Mouse (Mus musculus) kidney, postnatal 0 days (tissue): ENCODE data around the gene Csmd2. TPM values are rescaled to one million over a fixed set of nuclear protein-coding genes. Genes with fewer than 3 reads are reported as not detected.

Source experiments
- ATAC-seq: fragments of 200-750 bp; cut with Nextera tagmentation; replicated peaks from 2 replicates; pipeline ENCODE4 v1.8.0; 2017; ENCODE audit warnings: low read depth, moderate number of reproducible peaks, moderate TSS enrichment, moderate library complexity; ENCODE audit not compliant: low FRiP score
- DNase-seq: peaks from one replicate; pipeline ENCODE4 v3.0.0-alpha.2; 2016; ENCODE audit warnings: low spot score
- H3K27ac ChIP-seq: fragments of 300-500 bp; sonication (generic); 2 replicates; pipeline ENCODE4 v1.5.1; 2014; ENCODE audit warnings: mild to moderate bottlenecking
- H3K27me3 ChIP-seq: fragments of 300-500 bp; sonication (generic); 2 replicates; pipeline ENCODE4 v1.6.1; 2014; ENCODE audit warnings: low read length, mixed read lengths; ENCODE audit not compliant: insufficient read depth
- H3K36me3 ChIP-seq: fragments of 300-500 bp; sonication (generic); 2 replicates; pipeline ENCODE4 v1.6.1; 2014; ENCODE audit warnings: low read length, mixed read lengths; ENCODE audit not compliant: insufficient read depth
- H3K4me1 ChIP-seq: fragments of 300-500 bp; sonication (generic); replicated peaks from 2 replicates; pipeline ENCODE4 v1.6.1; 2014; ENCODE audit warnings: antibody characterized with exemption, low read length, mixed read lengths; ENCODE audit not compliant: insufficient read depth
- H3K4me2 ChIP-seq: fragments of 300-500 bp; sonication (generic); 2 replicates; pipeline ENCODE4 v1.6.1; 2014; ENCODE audit warnings: mild to moderate bottlenecking, low read length, moderate library complexity, mixed read lengths
- H3K4me3 ChIP-seq: fragments of 300-500 bp; sonication (generic); replicated peaks from 2 replicates; pipeline ENCODE4 v1.5.1; 2014; ENCODE audit warnings: low read depth, low read length
- H3K9ac ChIP-seq: fragments of 300-500 bp; sonication (generic); 2 replicates; pipeline ENCODE4 v1.6.1; 2014; ENCODE audit warnings: low read depth, low read length
- H3K9me3 ChIP-seq: fragments of 300-500 bp; sonication (generic); replicated peaks from 2 replicates; pipeline ENCODE4 v1.6.1; 2016; ENCODE audit warnings: low read length, inconsistent platforms, mixed read lengths
- CTCF ChIP-seq: IDR thresholded peaks from 2 replicates; pipeline ENCODE4 v1.5.1; 2016; ENCODE audit warnings: antibody characterized with exemption, low read depth, mild to moderate bottlenecking, moderate library complexity
- WGBS: fragments of 180-500 bp; shearing (Covaris S2); extraction: QIAGEN DNeasy Blood & Tissue Kit; methylation state at CpG from one replicate; pipeline ENCODE4 v1.1.7; 2014; 5-methylcytosine and 5-hydroxymethylcytosine counted together
- polyA plus RNA-seq: library from polyadenylated mRNA; unstranded; fragments of >200 nt; fragmentation: Nextera tagmentation; extraction: Ambion mirVana; gene quantifications from 2 replicates; pipeline ENCODE4 v1.2.1, GENCODE M21; 2015

Csmd2 gene
- polyA plus RNA-seq, 1 experiment from 2014 or later: 0.05 TPM

- no peaks in the 10 kb centered on the region for H3K36me3 ChIP-seq
- H3K9me3 ChIP-seq: no peaks in the 10 kb centered on the region
- no peak for TF ChIP-seq CTCF
- no peak overlapping the region for H3K27ac ChIP-seq
- DNase-seq (no peak), ATAC-seq (no peak)
- H3K4me2 ChIP-seq: no peak overlapping the region
- H3K4me1 ChIP-seq: no peaks in the 10 kb centered on the region
- no peak overlapping the region for H3K9ac ChIP-seq
- no peaks in the 10 kb centered on the region for H3K27me3 ChIP-seq
- WGBS: 85% methylated on average over 9 of the region's 9 CpGs
- no peak overlapping the region for H3K4me3 ChIP-seq
Measured at GRCm38 (mm10) chr4:128171233-128171632, 183.6 kb downstream of the Csmd2 start.

- Histone ChIP-seq H3K27me3 (no peaks in the 10 kb centered on the region), H3K4me3 (no peak overlapping the region), H3K36me3 (no peaks in the 10 kb centered on the region), H3K4me2 (no peak overlapping the region), H3K9me3 (no peaks in the 10 kb centered on the region), H3K9ac (no peak overlapping the region), H3K27ac (no peak overlapping the region), H3K4me1 (no peaks in the 10 kb centered on the region)
- WGBS: 94% methylated on average over 1 of the region's 1 CpGs
- TF ChIP-seq CTCF: no peak
- DNase-seq (no peak), ATAC-seq (no peak)
Measured at GRCm38 (mm10) chr4:128171701-128172100, 184.0 kb downstream of the Csmd2 start.

DNA sequence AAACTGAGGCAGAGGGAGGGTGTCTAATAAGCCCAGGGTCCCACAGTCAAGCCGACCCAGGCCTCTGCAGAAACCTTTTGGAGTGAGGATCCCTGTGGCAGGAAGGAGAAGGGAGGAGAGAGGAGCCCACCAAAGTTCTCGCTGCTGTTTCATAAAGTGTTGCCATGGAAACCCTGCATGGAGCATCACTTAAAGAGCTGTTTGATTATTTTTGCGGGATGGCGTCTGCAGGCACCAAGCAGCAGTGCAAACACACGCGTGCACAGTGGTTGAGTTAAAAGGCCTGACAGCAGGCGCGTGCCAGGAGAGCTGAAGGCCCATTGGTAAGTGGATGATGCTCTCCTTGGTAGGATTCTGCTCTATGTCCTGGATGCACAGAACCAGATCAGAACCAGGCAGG, 191.3 kb downstream of the Csmd2 start:
- ATAC-seq: no peak
- no peak for DNase-seq
- no peak overlapping the region for H3K4me2 ChIP-seq
- 87% methylated on average over 8 of the region's 8 CpGs for WGBS
- no peak overlapping the region for H3K9ac ChIP-seq
- H3K4me1 ChIP-seq: no peaks in the 10 kb centered on the region
- no peaks in the 10 kb centered on the region for H3K27me3 ChIP-seq
- no peak for TF ChIP-seq CTCF
- H3K27ac ChIP-seq: no peak overlapping the region
- H3K36me3 ChIP-seq: no peaks in the 10 kb centered on the region
- no peak overlapping the region for H3K4me3 ChIP-seq
- H3K9me3 ChIP-seq: no peaks in the 10 kb centered on the region

DNA sequence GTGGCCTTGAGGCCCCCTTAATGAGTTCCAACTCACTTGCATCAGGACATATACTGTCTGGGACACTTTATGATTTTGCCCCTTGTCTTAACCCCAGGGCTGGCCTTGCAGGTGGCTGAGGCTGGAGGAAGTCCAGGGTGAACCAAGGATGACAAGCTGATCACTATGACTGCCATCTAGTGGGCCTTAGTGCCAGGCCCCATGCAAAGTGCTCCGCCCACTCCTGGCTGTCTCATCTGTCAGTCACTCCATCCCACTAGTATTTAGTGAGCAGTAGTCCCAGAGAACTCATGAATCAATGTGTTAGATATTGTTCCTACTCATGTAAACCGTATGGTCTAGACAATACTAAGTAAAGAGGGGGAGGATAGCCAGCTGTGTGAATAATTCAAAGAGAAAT, 191.9 kb downstream of the Csmd2 start:
- no peaks in the 10 kb centered on the region for H3K27me3 ChIP-seq
- no peaks in the 10 kb centered on the region for H3K9me3 ChIP-seq
- ATAC-seq: no peak
- no peaks in the 10 kb centered on the region for H3K36me3 ChIP-seq
- H3K4me2 ChIP-seq: no peak overlapping the region
- DNase-seq: no peak
- WGBS: 70% methylated on average over 2 of the region's 2 CpGs
- no peak overlapping the region for H3K9ac ChIP-seq
- H3K4me3 ChIP-seq: no peak overlapping the region
- H3K27ac ChIP-seq: no peak overlapping the region
- H3K4me1 ChIP-seq: no peaks in the 10 kb centered on the region
- peak; percentile 26; the same call in 1 of the 2 replicates for TF ChIP-seq CTCF

DNA sequence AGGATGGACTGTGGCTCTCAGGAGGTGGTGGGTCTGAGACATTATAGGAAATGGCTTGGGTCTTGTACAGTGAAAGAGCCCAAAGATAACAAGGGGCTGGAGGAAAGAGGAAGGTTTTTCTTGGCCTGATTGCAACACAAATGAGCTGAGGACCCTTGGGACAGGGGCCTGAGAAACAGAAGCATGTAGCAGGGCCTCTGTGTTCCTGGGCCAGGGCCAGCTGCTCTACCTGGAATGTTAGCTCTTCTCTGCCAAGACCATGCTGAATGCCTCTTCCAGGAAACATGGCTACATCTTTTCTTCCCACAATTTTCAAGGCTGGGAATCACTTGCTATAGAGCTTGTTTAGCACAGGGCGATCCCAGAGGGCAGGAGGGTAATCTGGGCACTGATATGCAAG, 197.1 kb downstream of the Csmd2 start:
- DNase-seq: no peak
- WGBS: 83% methylated on average over 1 of the region's 1 CpGs

DNA sequence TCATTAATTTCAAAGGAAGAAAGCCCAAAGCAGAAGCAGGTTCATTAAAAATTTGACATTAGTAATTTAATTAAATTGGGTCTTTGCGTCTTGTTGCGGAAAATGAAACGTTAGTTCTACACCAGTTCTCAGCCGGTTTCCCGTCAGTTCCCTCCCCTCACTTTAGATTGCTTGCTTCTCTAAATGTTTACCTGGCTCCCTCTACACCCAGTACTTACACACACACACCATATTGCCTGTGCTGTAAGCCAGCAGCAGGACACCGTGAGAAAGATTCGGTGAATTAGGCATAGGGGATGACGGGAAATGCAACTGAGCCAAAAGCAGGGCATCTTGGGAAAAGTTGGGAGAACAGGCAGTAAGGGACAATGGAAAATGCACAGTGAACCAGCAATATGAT, 206.8 kb downstream of the Csmd2 start:
- no peaks in the 10 kb centered on the region for H3K4me1 ChIP-seq
- ATAC-seq (no peak), DNase-seq (no peak)
- no peak overlapping the region for H3K4me2 ChIP-seq
- H3K27me3 ChIP-seq: no peaks in the 10 kb centered on the region
- TF ChIP-seq CTCF: no peak
- no peak overlapping the region for H3K27ac ChIP-seq
- WGBS: 62% methylated on average over 8 of the region's 8 CpGs
- no peak overlapping the region for H3K4me3 ChIP-seq
- H3K9ac ChIP-seq: no peak overlapping the region
- H3K36me3 ChIP-seq: no peaks in the 10 kb centered on the region
- no peaks in the 10 kb centered on the region for H3K9me3 ChIP-seq

More for the DNA sequence above, 197.1 kb downstream of the Csmd2 start:
- ATAC-seq: no peak
- Histone ChIP-seq H3K9ac (no peak overlapping the region), H3K9me3 (no peaks in the 10 kb centered on the region), H3K27ac (no peak overlapping the region), H3K27me3 (no peaks in the 10 kb centered on the region), H3K36me3 (no peaks in the 10 kb centered on the region), H3K4me2 (no peak overlapping the region), H3K4me3 (no peak overlapping the region), H3K4me1 (no peaks in the 10 kb centered on the region)
- no peak for TF ChIP-seq CTCF

- 65% methylated on average over 13 of the region's 13 CpGs for WGBS
- no peak overlapping the region for H3K27ac ChIP-seq
- TF ChIP-seq CTCF: no peak
- H3K4me3 ChIP-seq: no peak overlapping the region
- no peak for ATAC-seq
- H3K27me3 ChIP-seq: no peaks in the 10 kb centered on the region
- DNase-seq: no peak
- no peaks in the 10 kb centered on the region for H3K4me1 ChIP-seq
- no peak overlapping the region for H3K9ac ChIP-seq
- no peaks in the 10 kb centered on the region for H3K9me3 ChIP-seq
- H3K36me3 ChIP-seq: no peaks in the 10 kb centered on the region
- no peak overlapping the region for H3K4me2 ChIP-seq
Measured at GRCm38 (mm10) chr4:128217991-128218595, 230.4 kb downstream of the Csmd2 start.
